Mouse (Mus musculus) small intestine, adult 2 months (tissue): ENCODE results near the gene Cacna1e.

Experiments
- CTCF ChIP-seq: fragments of 200-500 bp; IDR thresholded peaks from 2 replicates; pipeline ENCODE4 v1.5.1; 2012; ENCODE audit warnings: low read depth, mild to moderate bottlenecking, control low read depth, inconsistent platforms, low read length, moderate library complexity, mixed read lengths; ENCODE audit not compliant: insufficient replicate concordance, insufficient read length; ENCODE audit errors: extremely low read depth
- POLR2A ChIP-seq: fragments of 200-500 bp; IDR thresholded peaks from 2 replicates; pipeline ENCODE4 v1.6.1; 2012; ENCODE audit warnings: low read depth, mild to moderate bottlenecking, control low read depth, inconsistent platforms, low read length, moderate library complexity

DNA sequence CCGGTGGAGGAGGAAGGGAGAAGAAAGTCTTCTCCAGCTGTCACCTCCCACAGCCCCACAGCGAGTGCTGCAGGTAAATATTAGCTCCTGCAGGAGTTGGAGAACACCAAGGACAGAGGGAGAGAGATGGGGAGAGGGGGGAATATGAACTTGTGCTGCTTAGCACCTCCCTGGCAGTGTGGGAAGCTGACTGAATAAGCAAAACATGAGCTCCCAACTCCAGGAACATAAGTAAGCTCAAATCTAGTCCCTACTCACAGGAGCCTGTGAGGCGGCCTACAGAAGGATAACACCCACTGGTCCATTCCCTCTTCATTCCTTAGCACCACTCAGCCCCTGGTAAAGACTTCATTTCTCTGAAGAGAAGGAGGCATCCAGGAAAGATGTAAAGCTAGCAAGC, 135.8 kb downstream of the Cacna1e start:
- TF ChIP-seq POLR2A (no peak), CTCF (no peak)
